Mouse (Mus musculus): ENCODE measurements around the gene Fgf15.

GRCm38 (mm10) chr7:144888564-144889299 lies 7.6 kb upstream of the Fgf15 start:
- TF ChIP-seq CTCF (IDR thresholded peaks at IDR 0.05; ENCODE audit: low read depth, low read length), result no peak
- TF ChIP-seq TAL1 (conservative IDR thresholded peaks at IDR 0.05; ENCODE audit: low read depth, low read length), result no peak
- no peak for TF ChIP-seq GATA1 (IDR thresholded peaks at IDR 0.05; ENCODE audit: borderline replicate concordance, low read length)
- TF ChIP-seq POLR2AphosphoS5 (IDR thresholded peaks at IDR 0.05; ENCODE audit: insufficient replicate concordance, low read depth, low read length), result no peak
